Mouse (Mus musculus) liver, postnatal 0 days (tissue): ENCODE measurements around the gene Mink1. TPM values are rescaled to one million over a fixed set of nuclear protein-coding genes. Genes with fewer than 3 reads are reported as not detected.
"Not testable (repeated sequence)": the region's sequence is repeated elsewhere in the genome, so short reads cannot be mapped to it uniquely, and the experiment has no call there.

ENCODE experiments used
- ATAC-seq: fragments of 200-750 bp; cut with Nextera tagmentation; 2 replicates; pipeline ENCODE4 v1.8.0; 2017; ENCODE audit warnings: mild to moderate bottlenecking, moderate library complexity
- DNase-seq: peaks from one replicate; pipeline ENCODE4 v3.0.0-alpha.2; 2016
- H3K27ac ChIP-seq: fragments of 300-500 bp; sonication (generic); 2 replicates; pipeline ENCODE4 v1.5.1; 2014; ENCODE audit warnings: antibody characterized with exemption, moderate library complexity, mild to moderate bottlenecking, low read depth
- H3K27me3 ChIP-seq: fragments of 300-500 bp; sonication (generic); 2 replicates; pipeline ENCODE4 v1.6.1; 2014; ENCODE audit warnings: low read length, control low read depth, mixed read lengths; ENCODE audit not compliant: insufficient read depth
- H3K36me3 ChIP-seq: fragments of 300-500 bp; sonication (generic); replicated peaks from 2 replicates; pipeline ENCODE4 v1.6.1; 2014; ENCODE audit warnings: mild to moderate bottlenecking, control low read depth, low read length, moderate library complexity, mixed read lengths; ENCODE audit not compliant: insufficient read depth
- H3K4me1 ChIP-seq: fragments of 300-500 bp; sonication (generic); 2 replicates; pipeline ENCODE4 v1.6.1; 2014; ENCODE audit warnings: antibody characterized with exemption, mild to moderate bottlenecking, control low read depth; ENCODE audit not compliant: insufficient read depth
- H3K4me2 ChIP-seq: fragments of 300-500 bp; sonication (generic); 2 replicates; pipeline ENCODE4 v1.6.1; 2014; ENCODE audit warnings: low read depth, mild to moderate bottlenecking, low read length, moderate library complexity, mixed read lengths
- H3K4me3 ChIP-seq: fragments of 300-500 bp; sonication (generic); 2 replicates; pipeline ENCODE4 v1.5.1; 2014; ENCODE audit warnings: low read depth, low read length
- H3K9ac ChIP-seq: fragments of 300-500 bp; sonication (generic); replicated peaks from 2 replicates; pipeline ENCODE4 v1.6.1; 2014; ENCODE audit warnings: mild to moderate bottlenecking, moderate library complexity
- H3K9me3 ChIP-seq: fragments of 300-500 bp; sonication (generic); 2 replicates; pipeline ENCODE4 v1.6.1; 2016; ENCODE audit warnings: mild to moderate bottlenecking, control low read depth, low read length, mixed read lengths
- CTCF ChIP-seq: sonication (generic); IDR thresholded peaks from 2 replicates; pipeline ENCODE4 v1.5.1; 2016; ENCODE audit warnings: antibody characterized with exemption, low read depth
- EP300 ChIP-seq: IDR thresholded peaks from 2 replicates; pipeline ENCODE4 v1.6.1; 2016; ENCODE audit warnings: antibody characterized with exemption, low read depth, mild to moderate bottlenecking
- WGBS: fragments of 180-500 bp; shearing (Covaris S2); extraction: QIAGEN DNeasy Blood & Tissue Kit; methylation state at CpG from one replicate; pipeline ENCODE4 v1.1.7; 2014; ENCODE audit not compliant: insufficient replicate concordance; 5-methylcytosine and 5-hydroxymethylcytosine counted together
- polyA plus RNA-seq: library from polyadenylated mRNA; unstranded; fragments of >200 nt; fragmentation: Nextera tagmentation; extraction: Ambion mirVana; gene quantifications from 2 replicates; pipeline ENCODE4 v1.2.1, GENCODE M21; 2015

The Mink1 gene
- polyA plus RNA-seq, 1 experiment from 2014 or later: 3.9 TPM

- Histone ChIP-seq H3K4me2 (peak overlapping the region; percentile 59), H3K9ac (peak overlapping the region; percentile 49), H3K27ac (peak overlapping the region; percentile 62), H3K36me3 (no peaks in the 10 kb centered on the region), H3K4me3 (peak overlapping the region; percentile 25), H3K4me1 (peaks cover 8% of the 10 kb centered on the region), H3K27me3 (no peaks in the 10 kb centered on the region), H3K9me3 (no peaks in the 10 kb centered on the region)
- 31% methylated on average over 40 of the region's 41 CpGs for WGBS
- ATAC-seq: peak; percentile 7; the same call in 1 of the 2 replicates
- peak; percentile 40 for DNase-seq
- 0 out of 2 replicates have a peak, but pooled peaks have one; percentile 20 for TF ChIP-seq CTCF
- TF ChIP-seq EP300: no peak
Measured at GRCm38 (mm10) chr11:70520178-70520769, 42.4 kb upstream of the Mink1 start.

DNA sequence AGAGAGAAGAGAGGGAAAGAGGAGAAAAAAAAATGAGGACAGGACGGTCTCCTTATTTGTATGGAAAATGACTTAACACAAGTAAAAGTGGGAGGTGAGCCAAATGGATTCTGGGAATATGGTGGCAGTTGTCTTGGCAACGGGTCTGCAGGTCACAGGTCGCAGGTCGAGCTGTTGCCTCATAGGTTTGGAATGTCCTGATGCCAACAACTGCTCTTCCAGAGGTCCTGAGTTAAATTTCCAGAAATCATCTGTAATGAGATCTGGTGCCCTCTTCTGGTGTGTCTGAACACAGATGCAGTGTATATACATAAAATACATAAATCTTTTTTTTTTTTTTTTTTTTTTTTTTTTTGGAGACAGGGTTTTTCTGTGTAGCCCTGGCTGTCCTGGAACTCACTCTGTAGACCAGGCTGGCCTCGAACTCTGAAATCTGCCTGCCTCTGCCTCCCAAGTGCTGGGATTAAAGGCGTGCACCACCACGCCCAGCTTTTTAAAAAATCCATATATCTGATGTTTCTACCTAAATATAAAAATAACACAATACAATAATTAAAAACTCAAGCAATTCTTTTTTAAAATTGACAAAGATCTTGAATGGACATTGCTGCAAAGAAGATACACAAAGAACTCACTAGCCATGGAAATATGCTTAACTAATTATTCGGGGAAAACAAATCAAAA, 39.2 kb upstream of the Mink1 start:
- not testable (repeated sequence) for H3K4me3 ChIP-seq, H3K4me2 ChIP-seq, H3K9ac ChIP-seq, ATAC-seq, H3K27me3 ChIP-seq, H3K9me3 ChIP-seq
- H3K4me1 ChIP-seq: peaks cover 14% of the 10 kb centered on the region
- peak; percentile 19 for TF ChIP-seq CTCF
- DNase-seq: peak; percentile 54
- 74% methylated on average over 8 of the region's 8 CpGs for whole genome bisulfite sequencing
- H3K36me3 ChIP-seq: peaks cover 12% of the 10 kb centered on the region
- 0 out of 2 replicates have a peak overlapping the region, but pooled peaks have one; percentile 13 for H3K27ac ChIP-seq

GRCm38 (mm10) chr11:70524782-70525181, 37.9 kb upstream of the Mink1 start:
- Histone ChIP-seq H3K9ac (peak overlapping the region; percentile 22; the same call in 1 of the 2 replicates), H3K4me3 (peak overlapping the region; percentile 86), H3K27ac (peak overlapping the region; percentile 75), H3K27me3 (no peaks in the 10 kb centered on the region), H3K4me1 (peaks cover 8% of the 10 kb centered on the region), H3K4me2 (peak overlapping the region; percentile 80), H3K9me3 (no peaks in the 10 kb centered on the region), H3K36me3 (peaks cover 12% of the 10 kb centered on the region)
- peak; percentile 56 for ATAC-seq
- TF ChIP-seq CTCF (no peak), EP300 (no peak)
- 1% methylated on average over 8 of the region's 8 CpGs for WGBS
- DNase-seq: no peak

GRCm38 (mm10) chr11:70525184-70525678, 37.5 kb upstream of the Mink1 start, which contains the start of gene Psmb6:
Gene Psmb6, plus strand, starts transcription at chr11:70525367.
- Histone ChIP-seq H3K4me1 (peaks cover 6% of the 10 kb centered on the region), H3K9me3 (no peaks in the 10 kb centered on the region), H3K27me3 (no peaks in the 10 kb centered on the region), H3K9ac (peak within 1 kb of the TSS; percentile 76), H3K36me3 (peaks cover 12% of the 10 kb centered on the region), H3K4me3 (peak within 1 kb of the TSS; percentile 86), H3K27ac (peak within 1 kb of the TSS; percentile 75), H3K4me2 (peak within 1 kb of the TSS; percentile 80)
- peak; percentile 66 for TF ChIP-seq EP300
- no peak for TF ChIP-seq CTCF
- WGBS: under 1% methylated on average over 25 of the region's 26 CpGs
- DNase-seq (peak; percentile 89), ATAC-seq (peak; percentile 95)

- no peak for DNase-seq
- 3% methylated on average over 12 of the region's 12 CpGs for WGBS
- no peaks in the 10 kb centered on the region for H3K9me3 ChIP-seq
- H3K27ac ChIP-seq: 0 out of 2 replicates have a peak overlapping the region, but pooled peaks have one; percentile 55
- peak overlapping the region; percentile 86 for H3K4me3 ChIP-seq
- peak overlapping the region; percentile 76 for H3K9ac ChIP-seq
- no peaks in the 10 kb centered on the region for H3K27me3 ChIP-seq
- H3K4me1 ChIP-seq: peaks cover 6% of the 10 kb centered on the region
- peaks cover 12% of the 10 kb centered on the region for H3K36me3 ChIP-seq
- TF ChIP-seq EP300 (no peak), CTCF (no peak)
- peak; percentile 38 for ATAC-seq
- peak overlapping the region; percentile 80 for H3K4me2 ChIP-seq
Measured at GRCm38 (mm10) chr11:70525726-70526125, 37.0 kb upstream of the Mink1 start.

DNA sequence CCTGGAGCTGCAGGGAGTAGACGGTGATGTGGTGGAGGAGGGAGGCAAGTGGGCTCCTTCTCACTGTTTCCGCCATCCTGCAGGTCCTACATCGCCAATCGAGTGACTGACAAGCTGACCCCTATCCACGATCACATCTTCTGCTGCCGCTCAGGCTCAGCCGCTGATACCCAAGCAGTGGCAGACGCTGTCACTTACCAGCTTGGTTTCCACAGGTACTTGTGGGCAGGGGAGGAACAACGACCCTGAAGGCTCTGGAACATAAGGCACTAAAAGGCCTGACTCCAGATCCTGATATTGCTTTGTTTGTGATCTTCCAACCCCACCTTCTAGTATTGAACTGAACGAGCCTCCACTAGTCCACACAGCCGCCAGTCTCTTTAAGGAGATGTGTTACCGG, 36.5 kb upstream of the Mink1 start:
- Histone ChIP-seq H3K36me3 (peaks cover 12% of the 10 kb centered on the region), H3K27me3 (no peaks in the 10 kb centered on the region), H3K27ac (no peak overlapping the region), H3K9ac (peak overlapping the region; percentile 76; the same call in 1 of the 2 replicates), H3K4me3 (peak overlapping the region; percentile 86), H3K4me1 (peaks cover 6% of the 10 kb centered on the region), H3K9me3 (no peaks in the 10 kb centered on the region), H3K4me2 (peak overlapping the region; percentile 80)
- 87% methylated on average over 12 of the region's 12 CpGs for WGBS
- ATAC-seq (no peak), DNase-seq (no peak)
- TF ChIP-seq EP300 (no peak), CTCF (no peak)
